Mouse (Mus musculus): ENCODE results near the gene Btbd11. TPM values are rescaled to one million over a fixed set of nuclear protein-coding genes. Genes with fewer than 3 reads are reported as not detected.
"Not testable (repeated sequence)": the region's sequence is repeated elsewhere in the genome, so short reads cannot be mapped to it uniquely, and the experiment has no call there.

The Btbd11 gene
- total RNA-seq, 2 experiments from 2014 or later = 0.66 to 0.81 TPM

- DNase-seq (ENCODE audit: low spot score) = no peak
Observed at GRCm38 (mm10) chr10:85645346-85645745, 258.7 kb downstream of the Btbd11 start.

DNA sequence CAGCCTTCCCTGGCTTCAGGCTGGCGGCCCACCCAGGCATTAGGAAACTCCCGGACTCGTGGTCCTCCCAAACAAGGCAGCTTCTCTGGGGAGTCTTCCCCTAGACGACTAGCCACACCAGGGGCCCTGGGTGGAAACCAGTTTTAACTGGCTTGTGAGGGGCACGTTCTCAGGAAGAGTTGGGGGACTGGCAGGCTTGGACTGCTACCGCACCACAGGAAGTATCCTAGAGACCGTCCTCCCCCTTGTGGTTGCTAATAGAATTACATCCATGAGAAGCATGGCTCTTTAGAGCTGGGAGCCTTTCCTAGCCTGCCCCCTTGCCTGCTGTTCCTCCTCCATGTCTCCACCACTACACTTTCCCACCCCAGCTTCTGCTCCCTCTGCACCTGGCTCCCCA lies 265.1 kb downstream of the Btbd11 start:
- peak; percentile 49 for DNase-seq (ENCODE audit: low spot score)

DNA sequence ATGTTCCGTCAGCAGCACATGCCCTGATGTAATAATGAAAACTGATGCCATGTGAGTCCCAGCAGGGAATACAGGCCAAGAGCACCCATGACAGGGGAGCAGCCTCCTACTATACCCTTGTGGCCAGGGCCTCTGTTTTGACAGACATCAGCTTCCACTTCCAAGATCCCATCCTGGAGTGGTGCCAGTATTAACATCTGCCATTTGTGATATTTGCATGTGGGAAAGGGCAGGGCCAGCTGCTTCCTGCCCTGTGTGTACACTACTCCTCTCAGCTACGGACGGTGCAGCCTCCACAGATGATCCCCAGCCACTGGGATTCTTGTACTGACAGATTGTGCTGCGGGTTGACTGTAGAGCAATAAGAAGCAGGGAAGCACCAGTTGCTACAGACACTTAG lies 269.3 kb downstream of the Btbd11 start:
- DNase-seq (ENCODE audit: low spot score) = no peak

- no peak for DNase-seq (ENCODE audit: low spot score)
Observed at GRCm38 (mm10) chr10:85657886-85658285, 271.3 kb downstream of the Btbd11 start.

- DNase-seq (ENCODE audit: low spot score) = no peak
Observed at GRCm38 (mm10) chr10:85673512-85673921, 286.9 kb downstream of the Btbd11 start.

DNA sequence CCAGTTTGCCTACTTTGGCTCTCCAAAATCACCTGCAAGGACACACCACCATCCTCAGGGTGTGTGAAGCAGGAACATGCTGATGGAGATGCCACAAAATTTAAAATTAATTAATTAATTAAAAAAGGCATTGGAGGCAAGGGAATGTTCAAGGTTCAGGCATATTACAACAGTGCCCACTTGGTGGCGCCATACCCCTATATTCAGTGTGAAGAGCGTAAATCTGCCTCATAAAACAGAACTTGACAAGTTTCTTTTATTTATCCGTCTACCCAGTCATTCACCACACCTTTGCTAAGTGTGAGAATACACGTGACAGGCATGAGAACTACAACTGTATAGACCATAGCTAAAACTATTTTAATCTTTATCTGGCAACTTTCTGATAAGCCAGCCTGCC lies 292.0 kb downstream of the Btbd11 start:
- no peak for DNase-seq (ENCODE audit: low spot score)

- DNase-seq (ENCODE audit: low spot score) = no peak
Observed at GRCm38 (mm10) chr10:85682446-85682845, 295.8 kb downstream of the Btbd11 start.

GRCm38 (mm10) chr10:85694429-85694828 lies 307.8 kb downstream of the Btbd11 start:
- not testable (repeated sequence) for DNase-seq (ENCODE audit: low spot score)

GRCm38 (mm10) chr10:85699721-85700120 lies 313.1 kb downstream of the Btbd11 start:
- DNase-seq (ENCODE audit: low spot score) = no peak

DNA sequence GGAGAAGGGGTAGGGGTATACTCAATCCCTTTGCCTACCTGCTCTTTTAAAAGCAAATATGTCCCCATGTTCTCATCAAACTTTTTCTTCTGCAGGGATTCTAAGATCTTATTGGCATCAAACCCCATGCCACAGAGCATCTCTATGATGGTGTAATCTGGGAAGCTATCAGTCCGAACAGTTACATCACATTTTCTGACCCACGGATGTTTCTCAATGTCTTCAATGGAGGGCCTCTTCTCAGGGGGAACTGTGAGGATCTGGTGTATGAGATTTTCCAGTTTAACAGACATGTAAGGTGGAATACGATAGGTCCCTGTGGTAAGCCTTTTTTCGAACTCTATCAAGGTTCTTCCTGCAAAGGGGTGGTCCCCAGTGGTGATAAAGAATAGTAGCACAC lies 323.2 kb downstream of the Btbd11 start:
- not testable (repeated sequence) for DNase-seq (ENCODE audit: low spot score)

Other genes with a start within 250 kb of the Btbd11 start
- 10 to 100 TPM; 10.8 to 16.1 TPM for gene Cry1, start 201.8 kb upstream of the Btbd11 start, total RNA-seq (2021)